Mouse (Mus musculus): Measurements from ENCODE around the gene Tdrkh.

DNA sequence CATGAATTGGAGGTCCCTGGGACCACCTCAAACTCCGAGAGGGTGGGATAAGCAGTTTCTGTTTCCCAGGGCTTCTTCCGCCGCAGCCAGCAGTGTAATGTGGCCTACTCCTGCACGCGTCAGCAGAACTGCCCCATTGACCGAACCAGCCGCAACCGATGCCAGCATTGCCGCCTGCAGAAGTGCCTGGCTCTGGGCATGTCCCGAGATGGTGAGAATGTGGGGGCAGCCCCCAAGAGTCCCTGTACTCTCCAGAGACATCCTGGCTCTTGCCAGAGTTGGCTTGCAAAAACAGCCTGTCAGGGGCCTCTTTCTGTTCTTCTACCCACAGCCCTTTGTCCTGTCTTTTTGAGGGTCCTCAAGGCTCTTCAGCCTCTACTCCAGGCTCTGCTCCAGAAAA is 25.7 kb upstream of the Tdrkh start:
- TF ChIP-seq POLR2A (IDR thresholded peaks at IDR 0.05; ENCODE audit: borderline replicate concordance, low read depth, low read length) = no peak
- TF ChIP-seq CTCF (IDR thresholded peaks at IDR 0.05; ENCODE audit: low read depth, low read length) = no peak
